Mouse (Mus musculus): ENCODE results near the gene Ly6g5b.

DNA sequence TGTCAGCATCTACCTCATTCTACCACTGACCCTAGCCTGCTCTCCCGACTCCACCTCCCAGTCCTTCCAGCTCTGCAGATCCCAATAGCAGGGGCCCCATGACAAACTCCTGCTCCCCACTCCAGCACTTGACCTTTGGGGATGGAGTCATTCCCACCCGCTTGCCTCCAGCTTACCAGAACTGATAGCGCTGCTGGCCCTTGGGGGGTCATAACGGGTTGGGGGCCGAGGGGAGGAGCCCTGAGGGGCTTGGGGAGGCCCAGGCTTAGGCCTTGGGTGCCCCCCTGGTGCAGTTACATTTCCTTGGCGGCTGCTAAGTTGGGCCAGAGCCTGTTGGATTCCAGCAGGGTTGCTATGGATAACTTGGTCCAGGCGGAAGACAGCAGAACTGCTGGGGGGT lies 39.4 kb upstream of the Ly6g5b start:
- no peak for TF ChIP-seq CTCF (IDR thresholded peaks at IDR 0.05; ENCODE audit: control insufficient read depth, insufficient read depth, low read length)
- TF ChIP-seq POLR2A (IDR thresholded peaks at IDR 0.05; ENCODE audit: borderline replicate concordance, control insufficient read depth, low read depth, low read length) = no peak
